Mouse (Mus musculus) right cerebral cortex, postnatal 10 days (tissue): ENCODE measurements around the gene Aldoc.
"Not testable (repeated sequence)": the region's sequence is repeated elsewhere in the genome, so short reads cannot be mapped to it uniquely, and the experiment has no call there.

Experiments
- DNase-seq, 2 experiments: peaks; one replicate each; pipeline ENCODE4 v3.0.0; 2021; ENCODE audit warnings: low spot score in 2 of 2

Gene Aldoc

GRCm38 (mm10) chr11:78322860-78323259 is at the start of gene Aldoc:
Aldoc (plus strand) TSS chr11:78322968.
- peak; percentile 87 to 92 for DNase-seq

- DNase-seq = no peak
Observed at GRCm38 (mm10) chr11:78275596-78275995, 47.2 kb upstream of the Aldoc start.

GRCm38 (mm10) chr11:78276169-78276568 is 46.6 kb upstream of the Aldoc start:
- DNase-seq = not testable (repeated sequence)

GRCm38 (mm10) chr11:78278853-78279252 is 43.9 kb upstream of the Aldoc start:
- DNase-seq = no peak

- no peak for DNase-seq
Observed at GRCm38 (mm10) chr11:78279586-78279985, 43.2 kb upstream of the Aldoc start.

GRCm38 (mm10) chr11:78289146-78289763 is 33.5 kb upstream of the Aldoc start:
- no peak for DNase-seq

GRCm38 (mm10) chr11:78290654-78291053 is 32.1 kb upstream of the Aldoc start, which contains the start of gene BC030499:
BC030499 (plus strand) TSS chr11:78290841.
- DNase-seq = no peak

GRCm38 (mm10) chr11:78294585-78294984 is 28.2 kb upstream of the Aldoc start:
- DNase-seq = no peak

- DNase-seq = no peak
Observed at GRCm38 (mm10) chr11:78300917-78301316, 21.9 kb upstream of the Aldoc start.

GRCm38 (mm10) chr11:78301357-78302084 is 21.2 kb upstream of the Aldoc start, which contains the start of gene Spag5:
Spag5 (plus strand) TSS chr11:78301529.
- peak; percentile 94 to 95 for DNase-seq

- no peak for DNase-seq
Observed at GRCm38 (mm10) chr11:78305272-78305671, 17.5 kb upstream of the Aldoc start.

GRCm38 (mm10) chr11:78310861-78311511 is 11.8 kb upstream of the Aldoc start:
- DNase-seq = no peak

- no peak for DNase-seq
Observed at GRCm38 (mm10) chr11:78313662-78314061, 9.1 kb upstream of the Aldoc start.

- no peak for DNase-seq
Observed at GRCm38 (mm10) chr11:78318411-78318810, 4.4 kb upstream of the Aldoc start.

- peak; percentile 68 to 72 for DNase-seq
Observed at GRCm38 (mm10) chr11:78322076-78322831, 514 bp upstream of the Aldoc start.

GRCm38 (mm10) chr11:78324000-78324785 is 1.4 kb downstream of the Aldoc start:
- peak; percentile 70 to 80 for DNase-seq

- DNase-seq = peak in 1 of 2 experiments; percentile 33
Observed at GRCm38 (mm10) chr11:78324965-78325364, 2.2 kb downstream of the Aldoc start.

GRCm38 (mm10) chr11:78327215-78327614 is 4.4 kb downstream of the Aldoc start:
- DNase-seq = no peak

GRCm38 (mm10) chr11:78327634-78328511 is 5.1 kb downstream of the Aldoc start, which contains the start of gene Pigs:
Pigs (plus strand) TSS chr11:78328415.
- peak; percentile 97 to 98 for DNase-seq

GRCm38 (mm10) chr11:78328512-78329056 is 5.8 kb downstream of the Aldoc start:
- DNase-seq = no peak
